Mouse (Mus musculus) MEL (cell line): ENCODE measurements around the gene Tubg2. TPM values are rescaled to one million over a fixed set of nuclear protein-coding genes. Genes with fewer than 3 reads are reported as not detected.

Source experiments
- DNase-seq: peaks from one replicate; pipeline ENCODE4 v3.0.0; 2011; ENCODE audit warnings: low read depth, low spot score
- H3K27ac ChIP-seq: 2 replicates; pipeline ENCODE4 v1.5.1; 2012; ENCODE audit warnings: low read depth, mild to moderate bottlenecking, control low read depth, low read length, moderate library complexity; ENCODE audit not compliant: control insufficient read depth
- H3K27me3 ChIP-seq, 2 experiments: fragments of 150-350 bp in 1 of 2; sonication (generic) in 1 of 2; 2 replicates each; pipeline ENCODE4 v1.6.1; 2012; ENCODE audit warnings: low read length in 2 of 2, mild to moderate bottlenecking in 2 of 2, improper control_type of control experiment in 1 of 2, moderate library complexity in 1 of 2; ENCODE audit not compliant: insufficient read depth in 2 of 2, control insufficient read depth in 1 of 2
- H3K36me3 ChIP-seq, 2 experiments: 2 replicates each; pipeline ENCODE4 v1.6.1; 2012 to 2014; ENCODE audit warnings: low read length in 2 of 2, improper control_type of control experiment in 1 of 2, inconsistent platforms in 1 of 2, mild to moderate bottlenecking in 1 of 2; ENCODE audit not compliant: insufficient read depth in 2 of 2, control insufficient read depth in 1 of 2
- H3K4me1 ChIP-seq, 2 experiments: fragments of 150-350 bp in 1 of 2; sonication (generic) in 1 of 2; 2 replicates each; pipeline ENCODE4 v1.6.1; 2012; ENCODE audit warnings: low read length in 2 of 2, improper control_type of control experiment in 1 of 2, mild to moderate bottlenecking in 1 of 2; ENCODE audit not compliant: insufficient read depth in 2 of 2, control insufficient read depth in 1 of 2
- H3K4me3 ChIP-seq, 2 experiments: fragments of 150-350 bp in 1 of 2; sonication (generic) in 1 of 2; 2 replicates each; pipeline ENCODE4 v1.5.1; 2012; ENCODE audit warnings: low read depth in 2 of 2, low read length in 2 of 2, mild to moderate bottlenecking in 2 of 2, moderate library complexity in 2 of 2, control low read depth in 1 of 2, improper control_type of control experiment in 1 of 2; ENCODE audit not compliant: control insufficient read depth in 1 of 2, insufficient read depth in 1 of 2
- H3K79me2 ChIP-seq: 2 replicates; pipeline ENCODE4 v1.6.1; 2012; ENCODE audit warnings: mild to moderate bottlenecking, low read length, moderate library complexity; ENCODE audit not compliant: control insufficient read depth, poor library complexity, insufficient read depth
- H3K9ac ChIP-seq: 2 replicates; pipeline ENCODE4 v1.6.1; 2012; ENCODE audit warnings: low read depth, mild to moderate bottlenecking, control low read depth, low read length, moderate library complexity; ENCODE audit not compliant: control insufficient read depth, poor library complexity, severe bottlenecking
- H3K9me3 ChIP-seq: fragments of 150-350 bp; sonication (generic); replicated peaks from 2 replicates; pipeline ENCODE4 v1.6.1; 2012; ENCODE audit warnings: mild to moderate bottlenecking, low read length, improper control_type of control experiment, moderate library complexity; ENCODE audit not compliant: insufficient read depth
- BHLHE40 ChIP-seq: IDR thresholded peaks from 2 replicates; pipeline ENCODE4 v1.6.1; 2012; ENCODE audit warnings: low read depth, mild to moderate bottlenecking, inconsistent platforms, low read length, improper control_type of control experiment, borderline replicate concordance
- CHD2 ChIP-seq: IDR thresholded peaks from 2 replicates; pipeline ENCODE4 v1.6.1; 2011; ENCODE audit warnings: low read length, improper control_type of control experiment
- E2F4 ChIP-seq: IDR thresholded peaks from 2 replicates; pipeline ENCODE4 v1.6.1; 2011; ENCODE audit warnings: low read depth, low read length, improper control_type of control experiment, borderline replicate concordance
- ELF1 ChIP-seq: IDR thresholded peaks from 2 replicates; pipeline ENCODE4 v1.6.1; 2014; ENCODE audit warnings: low read depth, mild to moderate bottlenecking, inconsistent platforms, low read length, improper control_type of control experiment, moderate library complexity
- GABPA ChIP-seq: IDR thresholded peaks from 2 replicates; pipeline ENCODE4 v1.6.1; 2012; ENCODE audit warnings: low read depth, mild to moderate bottlenecking, inconsistent platforms, low read length, improper control_type of control experiment, moderate library complexity
- GATA1 ChIP-seq: IDR thresholded peaks from 2 replicates; pipeline ENCODE4 v1.6.1; 2011; ENCODE audit warnings: low read depth, low read length, improper control_type of control experiment
- HCFC1 ChIP-seq: IDR thresholded peaks from 2 replicates; pipeline ENCODE4 v1.6.1; 2012; ENCODE audit warnings: low read depth, mild to moderate bottlenecking, inconsistent platforms, low read length, improper control_type of control experiment, moderate library complexity
- JUND ChIP-seq: IDR thresholded peaks from 2 replicates; pipeline ENCODE4 v1.6.1; 2011; ENCODE audit warnings: low read depth, mild to moderate bottlenecking, improper control_type of control experiment, low read length
- KAT2A ChIP-seq: conservative IDR thresholded peaks from 2 replicates; pipeline ENCODE4 v1.6.1; 2012; ENCODE audit warnings: low read depth, low read length, improper control_type of control experiment, inconsistent platforms
- MAFK ChIP-seq: IDR thresholded peaks from 2 replicates; pipeline ENCODE4 v1.6.1; 2011; ENCODE audit warnings: low read depth, mild to moderate bottlenecking, low read length, improper control_type of control experiment, borderline replicate concordance
- MEF2A ChIP-seq: IDR thresholded peaks from 2 replicates; pipeline ENCODE4 v1.6.1; 2014; ENCODE audit warnings: low read depth, mild to moderate bottlenecking, inconsistent platforms, low read length, improper control_type of control experiment; ENCODE audit not compliant: poor library complexity, insufficient replicate concordance, severe bottlenecking; ENCODE audit errors: extremely low read depth
- MXI1 ChIP-seq: IDR thresholded peaks from 2 replicates; pipeline ENCODE4 v1.6.1; 2011; ENCODE audit warnings: mild to moderate bottlenecking, low read depth, low read length, improper control_type of control experiment
- MYB ChIP-seq: IDR thresholded peaks from 2 replicates; pipeline ENCODE4 v1.6.1; 2011; ENCODE audit warnings: mild to moderate bottlenecking, low read depth, low read length, improper control_type of control experiment
- NELFE ChIP-seq: IDR thresholded peaks from 2 replicates; pipeline ENCODE4 v1.6.1; 2011; ENCODE audit warnings: low read depth, low read length, improper control_type of control experiment
- NRF1 ChIP-seq: IDR thresholded peaks from 2 replicates; pipeline ENCODE4 v1.6.1; 2014; ENCODE audit warnings: low read depth, mild to moderate bottlenecking, inconsistent platforms, low read length, improper control_type of control experiment, moderate library complexity; ENCODE audit not compliant: poor library complexity, insufficient read depth, severe bottlenecking
- POLR2A ChIP-seq, 2 experiments: IDR thresholded peaks; 2 replicates each; pipeline ENCODE4 v1.6.1; 2011 to 2012; ENCODE audit warnings: low read length in 2 of 2, mild to moderate bottlenecking in 2 of 2, control low read depth in 1 of 2, improper control_type of control experiment in 1 of 2, low read depth in 1 of 2, moderate library complexity in 1 of 2; ENCODE audit not compliant: control insufficient read depth in 1 of 2, insufficient read depth in 1 of 2, poor library complexity in 1 of 2
- POLR2AphosphoS5 ChIP-seq: IDR thresholded peaks from 2 replicates; pipeline ENCODE4 v1.6.1; 2012; ENCODE audit warnings: low read depth, borderline replicate concordance, mild to moderate bottlenecking, inconsistent platforms, low read length, moderate library complexity, mixed read lengths
- RAD21 ChIP-seq: IDR thresholded peaks from 2 replicates; pipeline ENCODE4 v1.6.1; 2011; ENCODE audit warnings: mild to moderate bottlenecking, low read depth, low read length, improper control_type of control experiment
- SMC3 ChIP-seq: IDR thresholded peaks from 2 replicates; pipeline ENCODE4 v1.6.1; 2011; ENCODE audit warnings: low read depth, low read length, improper control_type of control experiment
- TBP ChIP-seq: IDR thresholded peaks from 2 replicates; pipeline ENCODE4 v1.8.0; 2011; ENCODE audit warnings: low read depth, low read length, improper control_type of control experiment
- UBTF ChIP-seq: IDR thresholded peaks from 2 replicates; pipeline ENCODE4 v1.6.1; 2012; ENCODE audit warnings: low read depth, mild to moderate bottlenecking, inconsistent platforms, low read length, improper control_type of control experiment, moderate library complexity, borderline replicate concordance; ENCODE audit not compliant: insufficient read depth
- polyA plus RNA-seq, 2 experiments: library from polyadenylated mRNA; stranded (reverse) in 1 of 2; unstranded in 1 of 2; fragments of >175 nt in 1 of 2; fragments of >200 nt in 1 of 2; gene quantifications; 2 replicates each; pipeline versions ENCODE4 v1.2.1 to v1.2.4; 2012; ENCODE audit warnings: low replicate concordance in 2 of 2, low read depth in 1 of 2; ENCODE audit not compliant: insufficient read length in 2 of 2, insufficient read depth in 1 of 2, missing spikeins in 1 of 2
- total RNA-seq: library from RNA; depleted of rRNA; stranded (reverse); fragments of 300-350 nt; gene quantifications from 2 replicates; pipeline ENCODE4 v1.2.3, GENCODE M21; 2012

Tubg2 gene
- total and polyA plus RNA-seq, 3 experiments, result not detected

GRCm38 (mm10) chr11:101137000-101137399 lies 18.7 kb upstream of the Tubg2 start:
- Histone ChIP-seq H3K4me3 (no peak overlapping the region), H3K79me2 (no peaks in the 10 kb centered on the region), H3K9me3 (no peaks in the 10 kb centered on the region), H3K4me1 (peaks cover 0 to 18% of the 10 kb centered on the region in 2 experiments; a peak in 2 of 4 replicates), H3K27me3 (peaks cover 0 to 3% of the 10 kb centered on the region in 2 experiments; a peak in 1 of 4 replicates), H3K9ac (no peak overlapping the region), H3K27ac (no peak overlapping the region), H3K36me3 (peaks cover 0 to 3% of the 10 kb centered on the region in 2 experiments; a peak in 1 of 4 replicates)
- DNase-seq, result no peak
- TF ChIP-seq HCFC1, result no peak
- TF ChIP-seq POLR2A (IDR thresholded peaks at IDR 0.05; ENCODE audit: control insufficient read depth in 1 of 2, insufficient read depth in 1 of 2, low read depth in 1 of 2, low read length in 2 of 2, poor library complexity in 1 of 2), result no peak
- TF ChIP-seq JUND, result no peak
- TF ChIP-seq MEF2A, result no peak
- TF ChIP-seq GATA1, result no peak
- no peak for TF ChIP-seq KAT2A
- TF ChIP-seq MYB, result no peak
- TF ChIP-seq POLR2AphosphoS5, result no peak
- no peak for TF ChIP-seq MXI1
- no peak for TF ChIP-seq NRF1
- TF ChIP-seq NELFE, result no peak
- no peak for TF ChIP-seq SMC3
- TF ChIP-seq MAFK, result no peak
- no peak for TF ChIP-seq TBP
- no peak for TF ChIP-seq GABPA
- TF ChIP-seq ELF1, result no peak
- no peak for TF ChIP-seq E2F4
- no peak for TF ChIP-seq CHD2
- TF ChIP-seq BHLHE40, result no peak
- no peak for TF ChIP-seq RAD21

DNA sequence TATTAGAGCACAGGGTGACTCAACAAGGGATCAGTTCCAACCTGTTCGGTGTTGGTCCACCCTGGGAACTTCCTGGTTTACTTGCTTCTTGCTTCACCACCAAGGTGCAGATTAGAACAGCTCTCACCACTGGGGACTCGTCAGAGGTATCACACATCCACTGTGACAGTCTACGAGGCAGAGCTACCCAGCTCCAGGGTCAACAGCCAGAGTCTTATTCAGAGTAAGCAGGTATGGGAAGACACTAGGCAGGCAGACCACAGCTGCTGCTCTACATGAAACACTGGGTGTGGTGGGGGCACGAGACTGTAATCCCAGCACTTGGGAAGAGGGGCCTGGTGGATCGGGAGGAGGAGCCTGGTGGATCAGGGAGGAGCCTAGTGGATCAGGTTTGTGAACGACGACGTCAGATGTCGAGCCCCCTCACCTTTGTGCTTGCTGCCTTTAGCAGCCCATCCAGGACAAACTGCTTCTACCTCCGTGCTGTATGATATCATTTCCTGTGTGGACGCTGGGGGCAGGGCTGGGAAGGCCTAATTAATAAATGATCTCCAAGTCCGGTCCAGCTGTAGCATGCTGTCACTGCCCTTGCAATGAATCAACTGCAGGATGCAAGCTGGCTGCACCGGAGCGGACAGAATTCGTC lies 17.0 kb upstream of the Tubg2 start:
- Histone ChIP-seq H3K27me3 (peaks cover 0 to 6% of the 10 kb centered on the region in 2 experiments; a peak in 2 of 4 replicates), H3K4me3 (peak overlapping the region; percentile 46 to 68), H3K9me3 (no peaks in the 10 kb centered on the region), H3K36me3 (no peaks in the 10 kb centered on the region), H3K9ac (peak overlapping the region; percentile 35), H3K79me2 (no peaks in the 10 kb centered on the region), H3K27ac (no peak overlapping the region), H3K4me1 (peaks cover 0 to 15% of the 10 kb centered on the region in 2 experiments; a peak in 1 of 4 replicates)
- peak; percentile 65 for DNase-seq
- TF ChIP-seq UBTF (no peak), CHD2 (no peak), ELF1 (peak; percentile 61; the same call in 1 of the 2 replicates)
